In the genomic region with DNA sequence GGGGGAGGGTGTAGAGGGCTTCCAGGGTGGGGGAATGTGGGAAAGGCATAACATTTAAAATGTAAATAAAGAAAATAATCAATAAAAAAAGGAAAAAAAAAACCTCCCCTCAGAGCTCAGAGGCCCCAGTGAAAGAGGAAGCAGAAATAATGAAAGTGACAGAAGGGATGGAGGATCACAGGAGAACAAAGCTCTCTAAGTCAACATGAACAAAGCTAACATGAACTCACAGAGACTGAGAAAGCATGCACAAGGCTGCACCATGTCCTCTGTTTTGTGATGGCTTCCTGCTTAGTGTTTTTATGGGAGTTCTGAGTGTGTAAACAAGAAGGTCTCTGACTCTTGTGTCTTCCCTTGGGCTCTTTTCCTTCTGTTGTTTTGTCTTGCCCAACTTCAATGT, we compare ENCODE assay signal across 16 mouse cellular contexts.
"Had no signal": no experiment of that assay in that cellular context is flagged by ENCODE, and none has a peak within 500 bp of the region (broad histone marks: within the 10 kb centered on the region; RNA-seq: fewer than 3 reads in every experiment).

No protein-coding gene starts in this region.

- DNase-seq: retina, postnatal 1 day; right cerebral cortex, adult 18-20 months; right cerebral cortex, postnatal 14 days; right cerebral cortex, postnatal 25 days; right cerebral cortex, postnatal 4 days; spleen, adult 18-20 months; thymus, adult 18-20 months; thymus, adult 2 months; thymus, postnatal 14 days; thymus, postnatal 25 days; thymus, postnatal 36 days; thymus, postnatal 4 days had no signal

- H3K27ac ChIP-seq: neural tube, embryonic 13.5 days; neural tube, embryonic 15.5 days; stomach, embryonic 15.5 days; stomach, postnatal 0 days had no signal

- H3K4me1 ChIP-seq: neural tube, embryonic 13.5 days; neural tube, embryonic 15.5 days; stomach, embryonic 15.5 days had no signal

- H3K4me3 ChIP-seq: neural tube, embryonic 13.5 days; neural tube, embryonic 15.5 days; stomach, embryonic 15.5 days had no signal

- H3K4me2 ChIP-seq: neural tube, embryonic 13.5 days; neural tube, embryonic 15.5 days; stomach, embryonic 15.5 days had no signal

- H3K27me3 ChIP-seq: neural tube, embryonic 13.5 days; neural tube, embryonic 15.5 days; stomach, embryonic 15.5 days had no signal

- H3K9me3 ChIP-seq: neural tube, embryonic 13.5 days; neural tube, embryonic 15.5 days; stomach, embryonic 15.5 days had no signal

- H3K9ac ChIP-seq: neural tube, embryonic 13.5 days; neural tube, embryonic 15.5 days; stomach, embryonic 15.5 days had no signal

- H3K36me3 ChIP-seq: neural tube, embryonic 13.5 days; neural tube, embryonic 15.5 days; stomach, embryonic 15.5 days had no signal
